Mouse (Mus musculus): ENCODE data around the gene Fam83e. TPM values are rescaled to one million over a fixed set of nuclear protein-coding genes. Genes with fewer than 3 reads are reported as not detected.
A peak's percentile ranks its signal among the peaks of the same experiment; 100 is the strongest.

Gene Fam83e
- total and polyA plus RNA-seq, 3 experiments: 0.43 to 1.0 TPM; not detected in 1

DNA sequence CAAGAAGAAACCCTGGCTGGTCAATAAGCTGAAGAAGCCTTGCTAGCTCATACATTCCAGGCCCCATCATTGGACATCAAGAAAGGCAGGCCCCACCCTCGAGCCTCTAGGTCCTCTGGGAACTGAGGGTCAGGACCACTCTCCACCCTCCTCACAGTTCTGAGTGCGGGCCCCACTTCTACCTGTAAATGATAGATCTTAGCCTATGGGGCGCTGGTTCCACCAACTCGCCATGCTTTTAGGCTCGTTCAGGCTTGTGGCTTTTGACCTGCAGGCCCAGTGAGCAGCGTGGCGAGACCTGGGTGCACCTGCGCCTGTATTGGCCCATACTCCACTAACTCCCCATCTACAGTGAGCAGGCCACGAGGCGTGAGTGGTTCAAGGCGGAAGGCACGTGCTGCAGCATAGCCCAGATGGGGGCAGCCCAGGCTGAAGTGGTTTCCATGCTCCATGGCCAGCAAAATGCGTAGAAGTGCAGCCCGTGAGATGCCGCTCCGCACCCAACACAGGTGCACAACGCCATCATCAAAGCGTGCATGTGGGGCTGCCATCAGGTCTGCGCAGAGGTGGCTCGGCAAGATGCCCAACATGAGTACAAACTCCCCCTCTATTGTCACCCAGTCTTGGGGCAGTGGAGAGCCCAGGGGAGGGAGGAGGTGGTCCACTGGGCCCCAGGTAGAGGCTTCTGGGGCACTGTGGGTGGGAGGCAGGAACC, 10.4 kb upstream of the Fam83e start:
- Histone ChIP-seq H3K4me1 (ENCODE audit: control insufficient read depth in 1 of 2, insufficient read depth in 2 of 2, low read length in 2 of 2) (peaks cover 0 to 15% of the 10 kb centered on the region in 2 experiments; a peak in 2 of 4 replicates), H3K27me3 (ENCODE audit: control insufficient read depth in 1 of 2, insufficient read depth in 2 of 2, low read length in 2 of 2) (no peaks in the 10 kb centered on the region), H3K9me3 (replicated peaks; ENCODE audit: insufficient read depth, low read length) (no peaks in the 10 kb centered on the region), H3K36me3 (ENCODE audit: control insufficient read depth in 1 of 2, insufficient read depth in 2 of 2, low read length in 2 of 2) (peaks cover 0 to 5% of the 10 kb centered on the region in 2 experiments; a peak in 2 of 4 replicates), H3K9ac (ENCODE audit: control insufficient read depth, low read depth, low read length, poor library complexity, severe bottlenecking) (no peak overlapping the region), H3K4me3 (ENCODE audit: control insufficient read depth in 1 of 2, insufficient read depth in 1 of 2, low read depth in 2 of 2, low read length in 2 of 2) (no peak overlapping the region), H3K79me2 (ENCODE audit: control insufficient read depth, insufficient read depth, low read length, poor library complexity) (peaks cover 15% of the 10 kb centered on the region), H3K27ac (ENCODE audit: control insufficient read depth, low read depth, low read length) (no peak overlapping the region)
- no peak for DNase-seq (ENCODE audit: low read depth, low spot score)
- TF ChIP-seq ZMIZ1 (IDR thresholded peaks at IDR 0.05; ENCODE audit: low read depth, low read length) (0 out of 2 replicates have a peak, but pooled peaks have one; percentile 68), POLR2A (IDR thresholded peaks at IDR 0.05; ENCODE audit: control insufficient read depth in 1 of 2, insufficient read depth in 1 of 2, low read depth in 1 of 2, low read length in 2 of 2, poor library complexity in 1 of 2) (0 out of 4 replicates have a peak, but pooled peaks of 1 of the 2 experiments have one; percentile 9), ZC3H11A (IDR thresholded peaks at IDR 0.05; ENCODE audit: low read depth, low read length) (no peak), KAT2A (conservative IDR thresholded peaks at IDR 0.05; ENCODE audit: low read depth, low read length) (no peak), EP300 (IDR thresholded peaks at IDR 0.05; ENCODE audit: low read depth in 1 of 2, low read length in 2 of 2) (no peak), TAL1 (IDR thresholded peaks at IDR 0.05; ENCODE audit: low read length) (no peak), POLR2AphosphoS5 (IDR thresholded peaks at IDR 0.05; ENCODE audit: borderline replicate concordance, low read depth, low read length) (peak; percentile 42; the same call in 1 of the 2 replicates), POLR2AphosphoS2 (IDR thresholded peaks at IDR 0.05; ENCODE audit: low read length) (0 out of 2 replicates have a peak, but pooled peaks have one; percentile 15)

GRCm38 (mm10) chr7:45711316-45712021, 9.5 kb upstream of the Fam83e start:
- Histone ChIP-seq H3K4me3 (ENCODE audit: control insufficient read depth in 1 of 2, insufficient read depth in 1 of 2, low read depth in 2 of 2, low read length in 2 of 2) (no peak overlapping the region), H3K79me2 (ENCODE audit: control insufficient read depth, insufficient read depth, low read length, poor library complexity) (peaks cover 19% of the 10 kb centered on the region), H3K9me3 (replicated peaks; ENCODE audit: insufficient read depth, low read length) (no peaks in the 10 kb centered on the region), H3K9ac (ENCODE audit: control insufficient read depth, low read depth, low read length, poor library complexity, severe bottlenecking) (no peak overlapping the region), H3K36me3 (ENCODE audit: control insufficient read depth in 1 of 2, insufficient read depth in 2 of 2, low read length in 2 of 2) (peaks cover 0 to 5% of the 10 kb centered on the region in 2 experiments; a peak in 2 of 4 replicates), H3K27me3 (ENCODE audit: control insufficient read depth in 1 of 2, insufficient read depth in 2 of 2, low read length in 2 of 2) (no peaks in the 10 kb centered on the region), H3K4me1 (ENCODE audit: control insufficient read depth in 1 of 2, insufficient read depth in 2 of 2, low read length in 2 of 2) (peaks cover 0 to 17% of the 10 kb centered on the region in 2 experiments; a peak in 2 of 4 replicates), H3K27ac (ENCODE audit: control insufficient read depth, low read depth, low read length) (no peak overlapping the region)
- DNase-seq (ENCODE audit: low read depth, low spot score): no peak
- TF ChIP-seq RAD21 (IDR thresholded peaks at IDR 0.05; ENCODE audit: low read depth, low read length): no peak
- TF ChIP-seq CTCF (IDR thresholded peaks at IDR 0.05 in 2 of 3, conservative IDR thresholded peaks at IDR 0.05 in 1 of 3; ENCODE audit: control insufficient read depth in 1 of 3, insufficient read depth in 1 of 3, low read depth in 2 of 3, low read length in 3 of 3, poor library complexity in 1 of 3, severe bottlenecking in 1 of 3): no peak
- no peak for TF ChIP-seq TCF12 (IDR thresholded peaks at IDR 0.05; ENCODE audit: low read depth, low read length)

Measured in MEL (cell line).